Mouse (Mus musculus): ENCODE measurements around the gene Kif24.

GRCm38 (mm10) chr4:41398353-41398752, 66.3 kb downstream of the Kif24 start:
- TF ChIP-seq CTCF (IDR thresholded peaks at IDR 0.05; ENCODE audit: low read depth, low read length) (no peak), POLR2A (IDR thresholded peaks at IDR 0.05; ENCODE audit: extremely low read depth, insufficient read depth, low read length) (no peak)

Measured in liver, adult 2 months (tissue).